Mouse (Mus musculus) myocyte (in vitro differentiated cells): ENCODE results near the gene Syt7.

Experiments used
- CEBPB ChIP-seq: IDR thresholded peaks from 2 replicates; pipeline ENCODE4 v1.6.1; 2011; ENCODE audit warnings: mild to moderate bottlenecking, moderate library complexity; ENCODE audit not compliant: poor library complexity, insufficient read depth, severe bottlenecking
- E2F4 ChIP-seq: IDR thresholded peaks from one replicate; pipeline ENCODE4 v1.6.1; 2011; ENCODE audit warnings: mild to moderate bottlenecking, control low read depth, moderate library complexity; ENCODE audit not compliant: insufficient read depth
- MAX ChIP-seq: IDR thresholded peaks from one replicate; pipeline ENCODE4 v1.6.1; 2011; ENCODE audit warnings: low read depth, mild to moderate bottlenecking, control low read depth
- MYOD1 ChIP-seq, 3 experiments: IDR thresholded peaks; one replicate each; pipeline ENCODE4 v1.6.1; 2011; ENCODE audit warnings: control low read depth in 2 of 3, low read depth in 2 of 3, mild to moderate bottlenecking in 2 of 3, moderate library complexity in 1 of 3; ENCODE audit not compliant: insufficient read length in 2 of 3, control insufficient read depth in 1 of 3
- MYOG ChIP-seq, 3 experiments: IDR thresholded peaks; one replicate each; pipeline ENCODE4 v1.6.1; 2011; ENCODE audit warnings: control low read depth in 2 of 3, low read depth in 2 of 3, mild to moderate bottlenecking in 2 of 3; ENCODE audit not compliant: insufficient read length in 2 of 3, control insufficient read depth in 1 of 3, insufficient read depth in 1 of 3
- POLR2A ChIP-seq: IDR thresholded peaks from one replicate; pipeline ENCODE4 v1.6.1; 2011; ENCODE audit warnings: low read depth, mild to moderate bottlenecking, control low read depth, moderate library complexity; ENCODE audit not compliant: insufficient read length
- POLR2AphosphoS2 ChIP-seq: IDR thresholded peaks from one replicate; pipeline ENCODE4 v1.6.1; 2011; ENCODE audit warnings: low read depth, control low read depth; ENCODE audit not compliant: insufficient read length
- TCF12 ChIP-seq: IDR thresholded peaks from one replicate; pipeline ENCODE4 v1.6.1; 2011; ENCODE audit warnings: mild to moderate bottlenecking, control low read depth; ENCODE audit not compliant: poor library complexity, insufficient read depth, severe bottlenecking
- TCF3 ChIP-seq: IDR thresholded peaks from one replicate; pipeline ENCODE4 v1.6.1; 2011; ENCODE audit warnings: low read depth, control low read depth; ENCODE audit not compliant: insufficient read length
- USF1 ChIP-seq: IDR thresholded peaks from one replicate; pipeline ENCODE4 v1.6.1; 2011; ENCODE audit warnings: low read depth, mild to moderate bottlenecking, control low read depth, moderate library complexity

- no peak for TF ChIP-seq CEBPB
- no peak for TF ChIP-seq USF1
- no peak for TF ChIP-seq POLR2A
- no peak for TF ChIP-seq MYOG (IDR thresholded peaks at IDR 0.05; ENCODE audit: control insufficient read depth in 1 of 3, insufficient read depth in 1 of 3, insufficient read length in 2 of 3, low read depth in 2 of 3)
- no peak for TF ChIP-seq E2F4
- no peak for TF ChIP-seq MAX
- no peak for TF ChIP-seq POLR2AphosphoS2
- TF ChIP-seq MYOD1 (IDR thresholded peaks at IDR 0.05; ENCODE audit: control insufficient read depth in 1 of 3, insufficient read length in 2 of 3, low read depth in 2 of 3): no peak
- TF ChIP-seq TCF3: no peak
- TF ChIP-seq TCF12: no peak
These were observed 15.5 kb downstream of the Syt7 start for GRCm38 (mm10) chr19:10404424-10404823.
